Mouse (Mus musculus): ENCODE measurements at regions not wholly inside any gene's neighbourhood (a gene's known extent, or its start where the extent isn't known, plus 50 kb on each side); places are given as distances from the start of the nearest gene placed in this dataset.

DNA sequence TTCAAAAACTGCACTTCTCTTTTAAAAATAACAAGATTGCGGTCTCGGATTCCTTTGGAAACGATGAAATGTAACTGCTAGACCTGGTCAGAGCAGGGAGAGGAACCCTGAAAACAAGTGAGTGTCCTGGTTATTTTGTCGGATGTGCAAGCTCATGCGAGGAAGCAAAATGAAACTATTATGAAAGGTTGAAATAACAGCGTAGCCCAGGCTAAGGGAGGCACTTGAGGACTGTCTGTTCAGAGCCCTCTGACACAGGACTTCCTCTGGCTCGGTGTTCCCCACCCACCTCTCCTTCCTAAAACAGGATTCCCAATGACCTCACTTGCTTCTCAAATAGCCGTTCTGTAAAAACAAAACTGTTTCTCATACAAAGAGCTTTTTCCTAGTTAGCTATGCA lies 51.3 kb upstream of the S1pr1 start:
- ATAC-seq, result no peak

DNA sequence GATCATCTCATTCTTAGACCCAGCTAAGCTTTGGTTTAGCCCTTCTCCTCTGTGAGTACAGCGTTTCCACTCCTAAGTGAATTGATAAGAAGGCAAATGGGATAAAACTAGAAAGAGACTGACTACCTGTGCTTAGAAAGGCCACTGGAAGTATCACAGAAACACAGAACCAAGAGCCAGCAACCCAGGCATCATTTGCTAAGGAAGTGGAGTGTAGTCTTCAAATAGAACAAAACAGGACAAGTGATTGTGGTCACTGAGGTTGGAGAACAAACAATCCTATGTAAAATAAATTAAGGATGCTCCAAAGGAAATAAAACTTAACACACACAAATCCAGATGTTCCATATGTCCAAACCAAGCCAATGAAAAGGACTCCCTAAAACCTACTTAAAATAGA lies 53.4 kb upstream of the S1pr1 start:
- ATAC-seq, result no peak

DNA sequence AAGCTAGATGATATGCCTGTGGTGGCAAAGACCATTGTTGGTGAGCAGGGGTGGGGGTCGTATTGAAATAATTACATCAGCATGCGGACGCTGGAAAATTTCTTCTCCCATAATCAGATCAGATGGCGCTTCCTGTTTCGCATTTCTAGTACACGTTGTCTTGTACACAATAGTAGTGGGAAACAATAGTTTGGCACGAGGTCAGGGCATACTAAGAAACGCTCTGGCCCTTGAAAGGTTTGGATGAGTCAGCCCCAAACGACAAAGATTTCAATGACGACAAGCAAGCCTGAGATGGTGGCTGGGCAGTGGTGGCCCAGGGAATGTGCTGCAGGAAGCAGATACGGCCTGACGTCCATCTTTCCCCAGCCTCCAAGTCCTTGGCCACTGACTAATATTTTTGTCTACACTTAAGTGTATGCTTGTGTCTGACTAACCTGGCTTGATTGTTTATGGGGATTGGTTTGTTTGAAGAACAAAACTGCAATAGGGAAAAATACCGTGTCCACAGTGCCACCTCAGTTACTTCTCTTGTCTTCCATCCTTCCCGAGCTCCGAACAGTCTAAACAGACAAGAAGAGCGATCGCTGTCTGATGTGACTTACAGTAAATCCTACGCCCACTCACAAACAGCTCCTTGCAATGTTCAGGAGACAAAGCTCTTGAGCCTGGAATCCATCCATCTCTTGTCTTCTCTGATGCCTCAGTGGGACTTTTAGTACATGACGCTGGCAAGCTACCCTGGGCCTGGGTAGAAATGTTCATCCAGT lies 54.1 kb upstream of the S1pr1 start:
- ATAC-seq, result no peak

DNA sequence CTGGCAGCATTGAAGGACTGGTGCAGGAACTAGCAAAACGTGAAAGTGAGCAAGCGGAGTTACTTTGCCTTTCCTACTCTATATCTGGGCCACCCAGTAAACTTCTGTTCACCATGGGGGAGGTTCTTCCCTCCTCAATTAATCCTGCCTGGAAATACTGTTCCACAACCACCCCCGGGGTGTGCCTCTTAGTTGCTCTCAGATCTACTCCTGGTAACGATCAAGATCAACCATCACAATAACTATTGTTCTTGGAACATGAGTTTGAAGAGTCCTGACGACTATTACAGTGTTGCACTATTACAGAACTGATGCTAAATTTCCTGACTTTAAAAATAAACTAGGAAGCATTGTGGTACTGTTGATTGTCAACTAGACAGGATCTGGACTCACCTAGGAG lies 57.8 kb upstream of the S1pr1 start:
- ATAC-seq, result no peak

DNA sequence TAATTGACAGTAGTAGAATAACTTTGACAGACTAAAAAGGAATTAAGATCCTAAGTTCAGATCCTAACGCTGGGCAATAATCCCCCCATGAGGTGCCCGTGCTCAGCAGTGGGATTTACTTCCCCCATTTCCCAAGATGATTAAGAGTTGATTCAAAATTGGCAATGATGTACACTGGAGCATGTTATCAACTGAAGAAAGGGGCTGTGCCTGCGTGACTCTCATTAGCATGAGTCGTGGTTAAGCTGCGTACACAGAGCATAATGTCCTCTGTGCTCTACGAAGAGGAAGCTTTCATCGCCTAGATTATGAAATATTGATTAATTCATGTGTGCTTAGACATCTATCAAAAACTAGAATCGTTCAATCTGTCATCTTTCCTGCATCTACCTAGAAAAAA lies 59.4 kb upstream of the S1pr1 start:
- no peak for ATAC-seq

DNA sequence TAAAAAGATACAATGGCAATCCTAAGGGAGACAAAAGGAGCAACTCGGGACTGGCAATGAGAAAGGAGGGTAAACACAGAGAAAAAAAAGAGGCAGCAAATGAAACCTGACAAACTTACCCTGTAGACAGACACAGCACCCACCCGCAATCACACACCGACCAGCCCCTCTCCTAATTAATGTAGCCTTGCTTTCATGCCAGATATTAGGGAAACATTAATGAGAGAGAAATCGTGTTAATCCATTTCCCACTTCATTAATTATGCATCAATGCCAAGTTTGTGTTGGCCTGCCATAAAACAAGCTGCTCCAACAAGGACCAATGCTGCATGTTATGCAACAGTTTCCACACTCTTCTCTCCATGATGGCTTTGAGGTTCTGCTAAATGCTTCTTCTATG lies 59.9 kb upstream of the S1pr1 start:
- no peak for ATAC-seq

DNA sequence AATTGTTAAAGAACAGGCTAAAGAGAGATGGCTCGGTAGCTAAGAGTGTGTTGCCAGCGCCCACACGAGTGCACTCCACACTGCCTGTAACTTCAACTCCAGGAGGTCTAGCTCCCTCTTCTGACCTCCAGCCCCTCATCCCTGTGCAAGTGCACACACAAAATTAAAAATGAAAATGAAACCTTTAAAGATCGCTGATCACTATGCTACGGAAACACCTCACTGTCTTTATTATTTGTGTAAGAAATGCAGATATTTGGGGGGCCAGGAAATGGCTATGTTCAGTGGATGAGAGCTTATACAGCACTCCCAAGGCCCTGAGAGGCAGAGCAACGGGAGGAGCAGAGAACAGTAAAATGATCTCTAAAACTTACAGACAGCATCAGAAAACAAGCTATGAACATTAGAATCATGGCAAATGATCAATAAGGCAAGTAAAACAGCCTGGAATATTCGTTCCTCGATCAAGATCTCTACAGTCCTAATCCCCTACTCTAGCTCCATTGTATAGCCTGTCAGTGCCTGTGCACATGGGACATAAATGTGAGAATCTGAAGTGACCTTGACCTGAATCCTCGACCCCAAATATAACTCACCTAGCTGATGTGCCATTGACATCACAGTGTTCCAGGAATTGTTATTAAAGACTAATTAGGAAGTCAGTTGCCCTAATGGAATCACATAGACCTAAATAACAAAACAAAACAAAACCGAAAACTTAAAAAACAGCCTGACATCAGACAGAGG lies 64.4 kb upstream of the S1pr1 start:
- ATAC-seq, result peak; percentile 55

DNA sequence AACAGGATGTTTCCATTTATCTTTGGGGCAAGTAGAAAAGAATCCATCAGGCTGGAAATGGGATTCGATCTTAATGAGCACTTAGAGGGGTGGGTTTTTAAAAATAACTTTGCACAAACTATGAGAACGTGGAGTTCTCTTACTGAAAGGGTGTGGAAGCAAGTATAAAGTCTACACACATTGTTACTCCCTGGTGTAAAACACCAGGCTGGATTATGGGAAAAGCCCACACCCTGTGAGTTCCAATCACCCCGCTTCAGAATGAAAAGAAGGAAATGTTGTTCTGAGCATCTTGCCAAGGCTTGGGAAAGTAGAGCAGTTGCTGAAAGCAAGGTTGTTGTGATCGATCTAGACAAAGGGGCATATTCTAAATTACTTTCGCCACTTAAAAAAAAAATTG lies 65.0 kb upstream of the S1pr1 start:
- no peak for ATAC-seq

DNA sequence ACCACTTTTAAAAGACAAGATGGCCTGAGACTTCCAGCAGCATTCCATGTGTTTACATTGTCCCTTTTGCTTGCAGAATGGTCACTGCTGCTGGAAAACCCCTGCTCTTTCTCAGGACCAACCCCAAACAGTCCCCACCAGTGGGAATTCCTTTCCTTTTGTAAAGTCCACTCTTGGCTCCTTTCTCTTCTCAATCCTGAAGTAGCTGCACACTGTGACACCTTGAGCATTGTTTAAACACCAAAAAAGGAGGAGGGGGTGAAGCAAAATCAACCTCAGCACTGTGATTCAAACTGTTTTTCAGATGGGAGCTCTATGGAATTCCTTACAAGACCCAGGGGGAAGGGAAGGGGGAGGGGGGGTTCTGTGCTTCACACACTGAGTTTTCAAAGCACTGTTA lies 67.9 kb upstream of the S1pr1 start:
- no peak for ATAC-seq

DNA sequence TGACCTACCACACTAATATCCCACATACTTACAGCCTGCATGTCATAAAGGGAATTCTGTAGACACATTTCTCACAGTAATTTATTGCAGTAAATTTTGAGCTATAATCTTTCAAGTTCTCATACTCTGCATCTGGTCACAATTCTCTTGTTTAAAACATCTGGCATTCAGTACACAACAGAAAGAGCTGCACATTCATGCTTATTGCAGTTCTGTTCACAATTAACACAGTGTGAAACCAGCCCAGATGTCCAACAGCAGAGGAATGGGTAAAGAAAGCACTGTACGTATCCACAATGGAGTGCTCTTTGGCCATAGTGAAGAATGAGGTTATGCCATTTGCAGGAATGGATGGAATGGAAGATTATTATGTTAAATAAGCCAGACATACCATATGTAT lies 72.5 kb upstream of the S1pr1 start:
- ATAC-seq, result no peak

DNA sequence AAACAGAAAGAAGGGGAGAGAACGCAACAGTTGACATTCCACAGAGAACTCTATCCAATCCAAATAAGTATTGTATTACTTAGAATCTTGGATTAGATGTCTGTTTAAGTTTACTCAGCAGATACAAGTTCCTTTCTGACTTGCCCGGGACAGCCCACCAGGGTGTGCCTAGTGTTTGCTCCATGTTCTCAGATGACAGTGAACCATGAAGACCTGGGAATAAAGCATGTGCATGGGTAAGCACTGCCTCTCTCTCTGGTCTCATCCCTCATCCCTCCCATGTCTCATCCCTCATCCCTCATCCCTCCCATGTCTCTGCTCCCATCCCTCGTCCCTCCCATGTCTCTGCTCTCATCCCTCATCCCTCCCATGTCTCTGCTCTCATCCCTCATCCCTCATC lies 73.7 kb upstream of the S1pr1 start:
- no peak for ATAC-seq

DNA sequence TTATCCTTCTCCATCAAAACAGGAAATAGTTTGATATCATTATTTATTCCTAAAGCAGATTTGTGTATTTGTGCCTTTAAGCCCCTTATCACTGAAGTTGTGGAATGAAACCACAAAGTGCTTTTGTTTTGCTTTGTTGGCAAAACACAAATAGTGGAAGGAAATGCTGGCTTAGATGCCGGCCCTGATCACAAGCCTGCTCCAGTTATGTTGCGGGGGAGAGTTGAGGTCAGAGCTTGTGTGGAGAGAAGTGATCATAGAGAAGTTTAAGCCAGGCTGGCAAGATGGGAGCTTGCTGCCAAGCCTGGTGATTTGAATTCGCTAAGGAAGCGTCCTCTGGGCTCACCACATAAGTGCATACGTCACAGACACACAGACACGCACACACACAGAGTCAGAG lies 74.2 kb upstream of the S1pr1 start:
- no peak for ATAC-seq

DNA sequence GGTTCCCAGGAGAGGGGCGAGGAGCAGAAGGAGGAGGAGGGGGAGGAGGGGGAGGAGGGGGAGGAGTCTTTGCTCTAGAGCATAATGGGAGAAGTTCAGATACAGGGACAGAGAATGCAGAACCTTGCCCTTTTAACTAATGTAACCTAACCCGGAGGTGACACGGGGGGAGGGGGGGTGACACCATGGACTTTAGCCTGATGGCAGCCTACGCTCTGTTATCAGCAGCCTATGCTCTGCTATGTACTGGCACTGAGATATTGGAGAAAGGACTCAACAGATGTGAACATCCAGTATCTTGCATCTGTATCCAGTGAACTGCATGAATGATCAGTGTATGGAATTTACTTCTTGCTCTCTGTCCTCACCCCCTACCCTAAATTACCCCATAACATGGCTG lies 77.7 kb upstream of the S1pr1 start:
- no peak for ATAC-seq

DNA sequence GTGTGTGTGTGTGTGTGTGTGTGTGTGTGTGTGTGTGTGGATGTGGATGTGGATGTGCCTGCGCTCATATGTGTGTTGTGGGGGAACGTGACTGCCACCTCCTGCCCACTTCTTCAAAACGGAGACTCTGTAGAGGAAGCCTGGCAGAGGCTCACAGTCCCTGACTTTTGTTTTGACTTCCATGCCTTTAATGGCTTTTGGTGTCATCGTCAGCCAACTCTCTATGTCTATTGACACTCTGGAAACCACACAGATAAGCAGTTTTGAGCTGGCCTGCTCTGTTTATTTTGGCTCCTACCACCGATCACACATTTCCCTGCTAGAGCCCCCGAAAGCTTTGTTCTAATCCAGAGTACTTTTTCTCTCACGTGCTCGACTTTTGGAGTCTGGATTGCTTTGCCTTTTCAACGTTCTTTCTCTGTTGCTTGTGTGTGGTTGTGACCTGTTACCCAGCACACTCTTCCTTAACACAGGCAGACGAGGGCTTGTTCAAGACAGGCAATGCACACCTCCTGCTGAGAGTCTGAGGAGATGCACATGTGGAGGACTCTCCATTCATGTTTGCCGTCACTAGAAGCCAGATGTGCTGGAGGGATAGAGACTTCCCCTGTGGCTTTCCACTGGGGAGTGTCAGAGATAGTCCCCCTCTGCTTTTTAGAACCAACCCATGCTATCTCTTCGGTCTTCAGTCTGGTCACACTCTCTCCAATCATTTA lies 78.6 kb upstream of the S1pr1 start:
- ATAC-seq, result peak; percentile 91

DNA sequence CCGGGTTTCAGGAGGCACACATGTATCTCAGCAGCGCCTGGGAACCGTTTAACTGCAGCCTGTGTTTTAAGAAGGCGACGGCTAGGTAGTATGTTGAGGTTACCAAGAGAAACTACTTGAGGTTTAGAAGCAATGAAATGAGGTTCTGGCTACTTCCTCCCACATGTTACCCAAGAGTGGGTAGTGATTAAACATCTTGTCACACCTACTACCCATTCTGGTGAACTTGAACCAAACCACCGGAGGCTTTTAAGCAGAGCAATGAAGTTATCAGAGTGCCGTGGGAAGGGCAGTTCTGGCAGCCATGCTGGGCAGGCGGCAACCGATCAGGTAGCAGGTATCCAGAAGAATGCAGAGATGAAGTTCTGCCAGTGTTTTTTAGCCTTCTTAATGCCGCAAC lies 84.5 kb upstream of the S1pr1 start:
- ATAC-seq, result peak; percentile 61

DNA sequence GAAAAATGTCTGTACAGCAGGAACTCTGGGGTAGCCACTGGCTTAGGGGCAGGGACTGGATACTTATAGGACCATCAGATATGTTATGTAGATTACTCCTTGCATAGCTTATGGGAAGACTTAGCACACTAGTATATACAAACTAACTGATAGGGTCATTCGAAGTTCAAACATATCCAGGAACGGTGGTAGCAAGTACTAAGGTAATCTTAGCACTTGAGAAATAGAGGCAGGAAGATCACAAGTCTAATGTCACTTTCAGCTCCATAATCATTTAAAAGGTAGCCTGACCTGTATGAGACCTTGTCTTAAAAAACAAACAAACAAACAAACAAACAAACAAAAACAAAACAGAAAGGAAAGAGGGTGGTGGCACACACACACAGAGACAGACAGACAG lies 85.1 kb upstream of the S1pr1 start:
- no peak for ATAC-seq

DNA sequence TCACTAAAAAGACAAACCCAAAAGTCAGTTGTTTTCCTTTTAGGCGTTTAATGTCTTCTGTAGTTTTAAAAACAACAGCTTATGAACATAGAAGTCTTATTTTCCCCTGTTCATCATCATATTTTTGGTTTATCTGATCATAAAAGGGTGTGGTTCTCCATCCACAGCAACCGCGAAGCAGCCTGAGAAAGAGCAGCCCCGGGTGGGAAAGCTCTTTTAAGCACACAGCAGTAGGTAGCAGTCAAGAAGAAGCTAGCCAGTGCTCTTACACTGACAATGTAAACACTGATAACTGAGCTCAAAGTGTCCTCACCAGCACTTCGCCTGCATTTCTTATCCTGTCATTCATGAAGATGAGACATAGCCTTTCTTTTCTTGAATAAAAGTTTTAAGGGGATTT lies 86.0 kb upstream of the S1pr1 start:
- peak; percentile 44 for ATAC-seq

DNA sequence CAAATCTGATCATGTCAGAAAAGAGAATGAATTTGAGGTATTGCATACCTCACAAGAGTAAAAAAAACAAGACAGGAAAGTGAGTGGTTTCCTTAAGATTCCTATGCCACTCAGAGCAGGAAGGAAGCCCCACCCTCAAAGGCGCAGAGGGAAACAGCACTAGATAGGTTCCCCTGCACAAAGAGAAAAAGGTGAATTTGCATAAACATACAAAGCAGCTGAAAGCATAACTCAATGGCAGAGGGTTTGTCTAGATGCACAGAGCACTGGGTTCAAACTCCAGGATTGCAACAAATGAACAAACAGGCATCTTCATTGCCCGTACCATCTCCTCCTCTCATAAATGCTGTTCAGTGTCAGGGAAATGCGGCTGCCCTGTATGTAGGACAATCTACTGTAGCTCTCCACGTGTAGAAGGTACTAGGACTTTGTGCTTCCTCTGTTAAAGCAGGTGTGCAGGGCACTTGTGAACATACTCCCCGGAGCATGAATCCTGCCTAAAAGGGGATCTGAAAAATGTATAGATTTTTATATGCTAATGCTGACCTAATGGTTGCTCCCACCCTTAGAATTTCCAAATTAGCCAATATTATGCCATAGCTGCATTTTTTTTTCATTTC lies 85.9 kb upstream of the Dph5 start:
- ATAC-seq, result peak; percentile 51

DNA sequence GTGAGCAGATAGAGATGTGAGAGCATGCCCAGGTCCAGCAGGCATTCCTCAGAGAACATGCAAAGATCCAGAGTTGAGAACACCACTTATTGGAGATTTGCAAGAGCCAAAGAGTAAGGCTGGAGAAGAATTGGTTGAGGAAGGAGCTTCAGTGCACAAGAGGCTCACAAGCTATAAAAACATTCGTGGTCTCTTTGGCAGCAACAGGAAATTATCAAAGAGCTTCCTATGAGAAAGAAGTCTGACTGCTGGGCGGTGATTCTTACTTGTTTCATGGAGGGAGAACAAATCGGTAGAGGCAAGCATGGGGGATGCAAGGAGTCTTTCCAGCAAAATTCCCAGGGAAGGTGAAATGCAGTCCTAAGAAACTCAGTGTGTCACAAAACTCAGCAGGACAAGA lies 83.0 kb upstream of the Dph5 start:
- peak; percentile 30 for ATAC-seq

DNA sequence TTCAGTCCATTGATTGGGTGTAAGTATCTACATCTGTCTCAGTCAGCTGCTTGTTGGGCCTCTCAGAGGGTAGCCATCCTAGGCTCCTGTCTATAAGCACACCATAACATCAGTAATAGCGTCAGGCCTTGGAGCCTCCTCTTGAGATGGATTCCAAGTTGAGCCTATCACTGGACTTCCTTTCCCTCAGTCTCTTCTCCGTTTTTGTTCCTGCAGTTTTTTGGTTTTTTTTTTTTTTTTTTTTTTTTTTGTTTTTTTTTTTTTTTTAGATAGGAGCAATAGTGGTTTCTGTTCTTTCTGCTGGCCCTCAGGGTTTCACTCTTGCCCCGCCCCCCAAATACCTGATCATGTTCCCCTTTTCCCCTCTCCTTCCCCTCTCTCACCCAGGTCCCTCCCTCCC lies 80.6 kb upstream of the Dph5 start:
- no peak for ATAC-seq

DNA sequence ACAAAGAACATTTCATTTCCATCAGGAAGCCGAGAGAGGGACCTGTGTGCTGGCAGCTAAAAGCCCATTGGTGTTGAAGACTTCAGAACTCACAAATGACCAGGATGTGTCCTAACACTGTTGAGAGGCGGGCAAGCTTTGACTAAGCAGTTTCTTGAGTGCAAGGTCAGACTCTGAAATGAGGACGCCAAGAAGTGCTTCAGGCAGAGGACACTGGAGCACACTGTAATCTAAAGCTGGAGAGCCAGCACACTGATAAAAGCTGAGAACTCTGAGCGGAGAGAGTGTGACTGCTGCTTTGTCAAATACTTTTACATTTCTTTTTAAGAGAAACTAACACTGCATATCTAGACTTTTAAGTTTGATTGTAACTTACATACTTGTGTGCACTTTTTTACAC lies 72.5 kb upstream of the Dph5 start:
- ATAC-seq, result peak; percentile 0

DNA sequence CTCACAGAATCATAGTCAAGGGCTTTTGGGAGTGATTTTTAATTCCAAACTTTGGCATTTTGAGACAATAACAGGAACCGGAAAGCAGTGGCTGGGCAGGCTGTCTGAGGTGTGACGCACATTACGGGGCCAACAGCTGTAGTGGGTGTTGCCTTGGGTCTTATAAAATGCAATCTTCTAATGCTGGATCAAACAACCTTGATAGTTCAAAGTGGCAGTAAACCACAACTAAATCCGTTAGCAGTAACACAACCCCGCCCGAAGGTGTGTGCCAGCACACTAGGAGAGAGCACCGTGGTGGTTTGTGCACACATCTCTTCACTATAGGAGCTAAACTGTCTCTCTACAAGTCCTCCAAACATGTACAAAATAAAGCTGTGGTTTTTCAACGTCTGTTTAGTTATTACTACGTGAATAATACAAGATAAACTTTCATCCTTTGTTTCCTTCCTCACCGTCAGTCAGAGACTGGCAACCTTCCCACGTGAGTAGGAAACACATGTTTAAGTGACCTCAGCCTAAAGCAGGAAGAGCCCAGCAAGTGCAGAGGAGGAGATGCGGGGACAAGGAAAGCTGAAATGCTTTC lies 72.0 kb upstream of the Dph5 start:
- ATAC-seq, result peak; percentile 83

Data from CD4-positive, CD25-positive, alpha-beta regulatory T cell, adult 4 months (primary cell).